Mouse (Mus musculus) cerebellum, adult 2 months (tissue): Measurements from ENCODE around the gene Ccdc97.

Source experiments
- CTCF ChIP-seq: fragments of 200-500 bp; IDR thresholded peaks from 2 replicates; pipeline ENCODE4 v1.5.1; 2011; ENCODE audit warnings: low read depth, mild to moderate bottlenecking, control low read depth, low read length, moderate library complexity, borderline replicate concordance; ENCODE audit not compliant: insufficient read depth
- POLR2A ChIP-seq: fragments of 200-500 bp; IDR thresholded peaks from 2 replicates; pipeline ENCODE4 v1.6.1; 2011; ENCODE audit warnings: low read length, control low read depth, borderline replicate concordance; ENCODE audit not compliant: insufficient read depth

DNA sequence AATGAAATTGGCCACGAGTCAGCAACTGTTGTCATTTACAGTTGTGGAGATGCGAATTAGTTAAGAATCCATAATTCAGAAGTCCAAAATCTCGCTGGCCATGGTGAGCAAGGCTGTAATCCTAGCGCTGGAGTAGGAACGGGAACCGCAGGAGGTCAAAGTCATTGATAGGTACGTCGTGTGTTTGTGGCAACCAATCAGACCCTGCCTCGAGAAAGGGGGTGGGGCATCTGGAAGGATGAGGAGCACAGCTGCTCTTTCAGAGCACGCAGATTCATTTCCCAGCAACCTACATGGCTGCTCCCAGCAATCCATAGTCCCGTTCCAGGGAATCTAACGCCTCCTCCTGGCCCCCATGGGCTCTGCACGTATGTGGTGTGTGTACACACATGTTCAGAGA, 19.0 kb downstream of the Ccdc97 start:
- TF ChIP-seq CTCF, result no peak
- TF ChIP-seq POLR2A, result no peak
